Mouse (Mus musculus) monocyte, adult 5-6 weeks (primary cell): ENCODE data around the gene Serpinb11. TPM values are rescaled to one million over a fixed set of nuclear protein-coding genes. Genes with fewer than 3 reads are reported as not detected.

Experiments
- total RNA-seq: library from RNA; stranded (forward); fragments of 200-1000, 200-491, 200-594 nt; gene quantifications from 3 replicates; pipeline ENCODE4 v1.2.3, GENCODE M21; 2017

The Serpinb11 gene
- total RNA-seq, 1 experiment from 2014 or later: not detected

Other genes with a start within 250 kb of the Serpinb11 start
- 0.86 TPM in 1 of 3 replicates, not detected in the others for gene Serpinb3b, start 82.8 kb upstream of the Serpinb11 start, total RNA-seq
- gene Serpinb3c, start 82.8 kb upstream of the Serpinb11 start, total RNA-seq: not detected in 3 replicates
- gene Serpinb7, start 38.5 kb downstream of the Serpinb11 start, total RNA-seq: not detected in 3 replicates
- gene Serpinb2, start 150.2 kb downstream of the Serpinb11 start, total RNA-seq: 0.97 to 14.0 TPM (median 2.9 TPM) in 3 replicates
- 2.7 to 14.7 TPM (median 9.2 TPM) in 3 replicates for gene Serpinb8, start 228.8 kb downstream of the Serpinb11 start, total RNA-seq